Mouse (Mus musculus) ES-E14 (cell line): ENCODE data around the gene Map3k11. TPM values are rescaled to one million over a fixed set of nuclear protein-coding genes. Genes with fewer than 3 reads are reported as not detected.

Experiments used
- DNase-seq: peaks from one replicate; pipeline ENCODE4 v3.0.0-alpha.2; 2013; ENCODE audit warnings: low read depth, low spot score
- H3K27ac ChIP-seq: 2 replicates; pipeline ENCODE4 v1.5.1; 2012; ENCODE audit warnings: low read depth, mild to moderate bottlenecking, low read length, moderate library complexity, mixed read lengths; ENCODE audit not compliant: poor library complexity, insufficient read depth, severe bottlenecking
- H3K36me3 ChIP-seq: 2 replicates; pipeline ENCODE4 v1.6.1; 2012; ENCODE audit warnings: mild to moderate bottlenecking, low read length, moderate library complexity, mixed read lengths; ENCODE audit not compliant: control insufficient read depth, poor library complexity, insufficient read depth, severe bottlenecking
- H3K4me1 ChIP-seq, 2 experiments: fragments of 150-350 bp in 1 of 2; sonication (generic) in 1 of 2; 2 replicates each; pipeline ENCODE4 v1.6.1; 2012; ENCODE audit warnings: low read length in 2 of 2, mild to moderate bottlenecking in 1 of 2, mixed read lengths in 1 of 2; ENCODE audit not compliant: control insufficient read depth in 2 of 2, insufficient read depth in 2 of 2, poor library complexity in 1 of 2
- H3K4me3 ChIP-seq, 2 experiments: fragments of 150-350 bp in 1 of 2; sonication (generic) in 1 of 2; 2 replicates each; pipeline ENCODE4 v1.5.1; 2012; ENCODE audit warnings: low read length in 2 of 2, low read depth in 1 of 2, mild to moderate bottlenecking in 1 of 2, mixed read lengths in 1 of 2; ENCODE audit not compliant: insufficient read depth in 1 of 2, poor library complexity in 1 of 2, severe bottlenecking in 1 of 2
- H3K9ac ChIP-seq: 2 replicates; pipeline ENCODE4 v1.6.1; 2012; ENCODE audit warnings: low read depth, mild to moderate bottlenecking, low read length, mixed read lengths; ENCODE audit not compliant: poor library complexity, insufficient read depth, severe bottlenecking
- H3K9me3 ChIP-seq: fragments of 150-350 bp; sonication (generic); 2 replicates; pipeline ENCODE4 v1.6.1; 2012; ENCODE audit warnings: low read depth, mild to moderate bottlenecking, low read length; ENCODE audit not compliant: control insufficient read depth, insufficient read depth
- CHD2 ChIP-seq: IDR thresholded peaks from 2 replicates; pipeline ENCODE4 v1.6.1; 2014; ENCODE audit warnings: mild to moderate bottlenecking, low read depth, low read length, inconsistent platforms
- HCFC1 ChIP-seq: IDR thresholded peaks from 2 replicates; pipeline ENCODE4 v1.6.1; 2012; ENCODE audit warnings: low read length, inconsistent platforms, borderline replicate concordance; ENCODE audit not compliant: insufficient read depth
- MAFK ChIP-seq: IDR thresholded peaks from 2 replicates; pipeline ENCODE4 v1.6.1; 2014; ENCODE audit warnings: mild to moderate bottlenecking, low read depth, low read length, inconsistent platforms; ENCODE audit not compliant: insufficient read depth
- ZC3H11A ChIP-seq: IDR thresholded peaks from 2 replicates; pipeline ENCODE4 v1.6.1; 2012; ENCODE audit warnings: low read depth, mild to moderate bottlenecking, inconsistent platforms, low read length, borderline replicate concordance
- ZNF384 ChIP-seq: IDR thresholded peaks from 2 replicates; pipeline ENCODE4 v1.6.1; 2012; ENCODE audit warnings: low read depth, low read length, inconsistent platforms
- in situ Hi-C, 2 experiments: fragments of 600-800 bp; cut with MboI; formaldehyde crosslinking; loops; one replicate each; pipeline ENCODE4 v1.15.1; 2025; ENCODE audit warnings: low sequenced_read_pairs in 2 of 2, inconsistent platforms in 1 of 2; ENCODE audit not compliant: unreplicated experiment in 2 of 2
- total RNA-seq: library from RNA; depleted of rRNA; stranded (reverse); fragments of 300-350 nt; gene quantifications from 2 replicates; pipeline ENCODE4 v1.2.3, GENCODE M21; 2012

Map3k11 gene
- total RNA-seq, 1 experiment, result 19.3 TPM

DNA sequence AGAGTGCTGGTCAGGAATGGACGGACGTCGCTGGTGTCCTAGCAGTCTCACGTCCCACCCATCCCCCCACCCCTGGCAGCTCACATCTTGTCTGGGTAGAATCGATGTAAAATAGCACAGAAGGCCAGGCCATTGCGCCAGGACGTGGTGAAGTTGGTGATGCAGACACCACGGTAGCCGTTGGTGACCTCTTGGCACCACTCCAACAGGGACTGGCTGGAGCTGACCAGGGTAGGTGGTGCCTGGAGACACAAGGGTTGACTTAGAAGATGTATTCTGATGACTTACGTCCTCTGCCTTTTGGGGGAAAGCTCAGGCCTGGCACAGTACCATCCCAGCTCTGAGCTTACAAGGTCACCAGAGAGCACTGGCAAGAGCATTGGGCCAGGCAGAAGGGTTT lies 28.4 kb downstream of the Map3k11 start:
- in situ Hi-C loops, result no loop called here
- Histone ChIP-seq H3K4me1 (peaks cover 2 to 7% of the 10 kb centered on the region in 2 experiments; a peak in 2 of 4 replicates), H3K9ac (no peak overlapping the region), H3K36me3 (peaks cover 3% of the 10 kb centered on the region; the same call in 1 of the 2 replicates), H3K27ac (no peak overlapping the region), H3K9me3 (no peaks in the 10 kb centered on the region), H3K4me3 (no peak overlapping the region)
- no peak for DNase-seq
- TF ChIP-seq CHD2, result no peak
- TF ChIP-seq ZC3H11A, result no peak
- TF ChIP-seq MAFK, result no peak
- no peak for TF ChIP-seq HCFC1
- no peak for TF ChIP-seq ZNF384

DNA sequence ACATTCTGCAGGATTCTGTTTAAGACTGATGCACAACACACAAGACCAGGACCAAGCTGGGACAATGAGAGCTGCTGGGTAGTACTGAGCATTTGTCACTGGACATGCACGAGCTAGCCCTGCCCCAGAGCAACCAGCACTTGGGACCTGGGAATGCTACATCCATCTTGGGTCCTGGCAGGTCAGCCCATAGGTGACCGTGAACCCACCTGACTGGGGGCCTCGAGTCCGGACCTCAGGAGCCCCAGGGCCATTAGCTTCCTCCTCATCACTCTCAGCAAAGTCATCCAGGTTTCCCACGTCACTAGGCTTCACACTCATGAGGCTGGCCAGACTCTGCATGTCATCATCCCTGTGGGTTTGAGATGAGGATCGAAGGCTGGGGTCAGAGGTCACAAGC lies 32.7 kb downstream of the Map3k11 start:
- no peak for TF ChIP-seq HCFC1
- TF ChIP-seq CHD2, result no peak
- TF ChIP-seq ZC3H11A, result no peak
- no peak for TF ChIP-seq MAFK
- TF ChIP-seq ZNF384, result no peak
- Histone ChIP-seq H3K4me3 (no peak overlapping the region), H3K4me1 (peaks cover 2 to 13% of the 10 kb centered on the region in 2 experiments; a peak in 2 of 4 replicates), H3K9me3 (no peaks in the 10 kb centered on the region), H3K36me3 (peaks cover 3% of the 10 kb centered on the region; the same call in 1 of the 2 replicates), H3K27ac (peak overlapping the region; percentile 9; the same call in 1 of the 2 replicates), H3K9ac (no peak overlapping the region)
- DNase-seq, result no peak
- in situ Hi-C loops, result no loop called here

DNA sequence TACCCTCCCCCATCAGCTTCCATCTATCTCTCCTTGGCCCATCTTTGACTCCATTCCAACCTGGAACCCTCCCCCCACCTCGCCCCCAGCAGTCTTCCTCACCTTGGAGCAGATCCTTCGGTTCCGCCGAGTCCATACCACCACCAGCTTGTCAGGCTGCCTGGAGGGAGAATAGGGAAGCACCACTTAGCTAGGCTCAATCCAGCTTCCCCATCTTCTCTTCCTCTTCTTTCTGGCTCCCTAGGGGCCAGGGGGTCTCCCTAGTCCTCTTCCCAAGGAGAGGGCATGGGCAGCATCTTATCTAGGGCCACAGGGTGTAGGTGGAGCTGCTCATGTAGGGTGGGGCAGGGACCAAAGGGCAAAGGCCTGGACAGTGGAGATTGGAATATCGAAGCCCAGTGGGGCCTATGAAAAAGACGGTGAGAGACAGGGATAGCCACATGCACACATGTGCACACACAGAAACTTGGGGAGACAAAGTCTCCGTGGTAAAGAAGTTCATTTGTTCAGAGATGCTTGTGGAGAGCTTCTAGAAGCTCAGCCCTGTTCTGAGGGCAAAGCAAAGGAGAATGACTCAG lies 34.4 kb downstream of the Map3k11 start:
- Histone ChIP-seq H3K36me3 (peaks cover 3% of the 10 kb centered on the region; the same call in 1 of the 2 replicates), H3K4me3 (no peak overlapping the region), H3K9me3 (no peaks in the 10 kb centered on the region), H3K4me1 (peaks cover 2 to 19% of the 10 kb centered on the region in 2 experiments; a peak in 2 of 4 replicates), H3K9ac (no peak overlapping the region), H3K27ac (no peak overlapping the region)
- DNase-seq, result no peak
- in situ Hi-C loops, result no loop called here
- TF ChIP-seq ZC3H11A (no peak), HCFC1 (no peak), CHD2 (no peak), ZNF384 (no peak), MAFK (no peak)

DNA sequence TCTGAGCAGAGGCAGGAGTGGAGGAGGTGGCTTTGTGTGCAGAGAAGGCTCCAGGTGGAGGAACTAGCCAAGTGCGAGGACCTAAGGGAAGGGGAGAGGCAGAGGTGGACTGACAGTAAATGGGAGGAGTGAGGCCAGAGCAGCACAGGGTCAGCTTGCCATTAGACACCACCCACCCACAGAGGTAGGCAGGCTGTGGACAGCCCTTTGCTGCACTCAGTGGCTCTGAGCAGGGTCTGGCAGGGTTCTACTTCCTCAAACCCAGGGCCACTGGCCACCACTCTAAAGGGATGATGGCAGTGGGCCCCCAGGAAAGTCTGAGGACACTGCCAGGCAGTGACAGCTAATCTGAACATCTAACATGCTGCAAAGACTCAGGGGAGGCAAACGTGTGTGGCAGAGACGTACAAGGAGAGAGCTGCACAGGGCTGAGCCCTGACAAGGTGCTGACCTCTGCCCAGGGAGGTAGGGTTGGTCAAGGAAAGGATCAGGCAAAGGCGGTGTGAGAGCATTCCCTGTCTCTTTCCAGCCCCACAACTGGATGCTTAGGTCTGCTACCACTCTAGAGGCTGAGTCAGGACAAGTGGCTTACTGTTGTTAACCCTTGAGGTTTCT lies 35.5 kb downstream of the Map3k11 start:
- in situ Hi-C loops, result no loop called here
- no peak for DNase-seq
- H3K4me3 ChIP-seq, result no peak overlapping the region
- TF ChIP-seq ZC3H11A, result no peak
- TF ChIP-seq ZNF384, result no peak
- no peak for TF ChIP-seq HCFC1
- no peak overlapping the region for H3K27ac ChIP-seq
- H3K9ac ChIP-seq, result no peak overlapping the region
- no peaks in the 10 kb centered on the region for H3K9me3 ChIP-seq
- peaks cover 3% of the 10 kb centered on the region; the same call in 1 of the 2 replicates for H3K36me3 ChIP-seq
- peaks cover 2 to 25% of the 10 kb centered on the region in 2 experiments; a peak in 2 of 4 replicates for H3K4me1 ChIP-seq
